Comparison of ENCODE assay signal across 15 mouse cellular contexts in the genomic region with DNA sequence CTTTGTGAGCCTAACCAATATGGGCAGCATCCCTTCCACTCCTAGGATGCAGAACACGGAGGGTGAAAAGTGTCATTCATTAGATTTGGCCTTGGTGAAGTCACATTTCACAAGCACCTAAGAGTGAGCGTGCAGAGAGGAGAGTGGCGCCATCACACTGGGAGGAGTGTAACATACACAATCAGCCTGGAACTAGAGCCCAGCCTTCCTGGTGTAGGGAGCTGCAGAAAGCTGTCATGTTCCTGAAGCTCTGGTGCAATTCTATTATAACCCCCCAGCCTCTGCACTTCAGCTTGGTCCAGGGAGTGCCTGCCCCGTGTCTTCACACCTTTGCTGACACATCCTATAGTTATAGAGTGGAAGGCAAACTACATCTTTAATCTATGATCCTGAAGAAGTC.
DNase-seq lines count a peak whose midpoint lies in the region; ATAC-seq lines count a peak whose summit lies in the region.
"Had no signal": no experiment of that assay in that cellular context is flagged by ENCODE, and none has a peak within 500 bp of the region (broad histone marks: within the 10 kb centered on the region; RNA-seq: fewer than 3 reads in every experiment).

No protein-coding gene starts in this region.

- no peaks in the 10 kb centered on the region for H3K4me1 ChIP-seq in heart, embryonic 10.5 days

- peak; percentile 35 for ATAC-seq in frontal cortex, adult (ENCODE audit: low TSS enrichment)
- ATAC-seq: forebrain, embryonic 14.5 days; forebrain, embryonic 16.5 days had no signal

- no peak for DNase-seq in frontal cortex, postnatal 36 days (ENCODE audit: low spot score in 2 of 2)
- peak; percentile 70 for DNase-seq in heart, embryonic 10.5 days (ENCODE audit: low spot score)
- DNase-seq in heart, adult 8-10 months (ENCODE audit: low spot score): no peak
- DNase-seq: adrenal gland, adult 2 months; adrenal gland, postnatal 10 days; adrenal gland, postnatal 25 days; embryo, embryonic 11 days had no signal

- 86% methylated on average over 4 of the region's 4 CpGs for WGBS in heart, embryonic 10.5 days

- H3K27ac ChIP-seq in heart, embryonic 10.5 days: no peak overlapping the region
- H3K27ac ChIP-seq: embryonic facial prominence, embryonic 13.5 days; embryonic facial prominence, embryonic 15.5 days; forebrain, embryonic 10.5 days; forebrain, embryonic 12.5 days had no signal

- no peaks in the 10 kb centered on the region for H3K27me3 ChIP-seq in heart, embryonic 10.5 days (ENCODE audit: insufficient read depth, poor library complexity, severe bottlenecking)
- H3K27me3 ChIP-seq: embryonic facial prominence, embryonic 13.5 days; embryonic facial prominence, embryonic 15.5 days; forebrain, embryonic 12.5 days had no signal

- no peak overlapping the region for H3K4me3 ChIP-seq in heart, embryonic 10.5 days
- H3K4me3 ChIP-seq: embryonic facial prominence, embryonic 13.5 days; embryonic facial prominence, embryonic 15.5 days; erythroblast, embryonic 14.5 days; forebrain, embryonic 10.5 days; forebrain, embryonic 12.5 days had no signal

- peaks cover 7% of the 10 kb centered on the region; the same call in 1 of the 2 replicates for H3K36me3 ChIP-seq in heart, embryonic 10.5 days
- H3K36me3 ChIP-seq: forebrain, embryonic 12.5 days had no signal

- H3K9me3 ChIP-seq in heart, embryonic 10.5 days: no peaks in the 10 kb centered on the region
- H3K9me3 ChIP-seq: embryonic facial prominence, embryonic 13.5 days; embryonic facial prominence, embryonic 15.5 days; forebrain, embryonic 10.5 days; forebrain, embryonic 12.5 days had no signal
